Mouse (Mus musculus) heart, embryonic 16.5 days (tissue): ENCODE data around the gene Dgkg. TPM values are rescaled to one million over a fixed set of nuclear protein-coding genes. Genes with fewer than 3 reads are reported as not detected.

Source experiments
- ATAC-seq: fragments of 200-750 bp; cut with Nextera tagmentation; replicated peaks from 2 replicates; pipeline ENCODE4 v1.8.0; 2017; ENCODE audit warnings: moderate number of reproducible peaks; ENCODE audit not compliant: insufficient read depth, low FRiP score; ENCODE audit errors: extremely low read depth
- H3K27ac ChIP-seq: fragments of 300-500 bp; sonication (generic); 2 replicates; pipeline ENCODE4 v1.5.1; 2014; ENCODE audit warnings: mild to moderate bottlenecking, low read length, control low read depth, moderate library complexity
- H3K27me3 ChIP-seq: fragments of 300-500 bp; sonication (generic); 2 replicates; pipeline ENCODE4 v1.6.1; 2014; ENCODE audit warnings: low read length, mixed read lengths; ENCODE audit not compliant: control insufficient read depth, insufficient read depth
- H3K36me3 ChIP-seq: fragments of 300-500 bp; sonication (generic); 2 replicates; pipeline ENCODE4 v1.6.1; 2014; ENCODE audit not compliant: control insufficient read depth, insufficient read depth
- H3K4me1 ChIP-seq: fragments of 300-500 bp; sonication (generic); 2 replicates; pipeline ENCODE4 v1.6.1; 2014; ENCODE audit warnings: low read length, mixed read lengths; ENCODE audit not compliant: control insufficient read depth, insufficient read depth
- H3K4me2 ChIP-seq: fragments of 300-500 bp; sonication (generic); 2 replicates; pipeline ENCODE4 v1.6.1; 2014; ENCODE audit warnings: low read depth, mild to moderate bottlenecking, control low read depth, low read length
- H3K4me3 ChIP-seq: fragments of 300-500 bp; sonication (generic); 2 replicates; pipeline ENCODE4 v1.5.1; 2014; ENCODE audit warnings: mild to moderate bottlenecking, control low read depth, low read length
- H3K9ac ChIP-seq: fragments of 300-500 bp; sonication (generic); 2 replicates; pipeline ENCODE4 v1.6.1; 2014; ENCODE audit warnings: low read length, control low read depth
- H3K9me3 ChIP-seq: fragments of 300-500 bp; sonication (generic); replicated peaks from 2 replicates; pipeline ENCODE4 v1.6.1; 2016; ENCODE audit warnings: low read length; ENCODE audit not compliant: control insufficient read depth
- WGBS: fragments of 180-500 bp; shearing (Covaris S2); extraction: QIAGEN DNeasy Blood & Tissue Kit; methylation state at CpG from one replicate; pipeline ENCODE4 v1.1.7; 2014; 5-methylcytosine and 5-hydroxymethylcytosine counted together
- polyA plus RNA-seq: library from polyadenylated mRNA; unstranded; fragments of >200 nt; fragmentation: Nextera tagmentation; extraction: Ambion mirVana; gene quantifications from 2 replicates; pipeline ENCODE4 v1.2.1, GENCODE M21; 2015

The Dgkg gene
- polyA plus RNA-seq, 1 experiment from 2014 or later: 1.4 TPM

- WGBS: 76% methylated on average over 3 of the region's 3 CpGs
- Histone ChIP-seq H3K4me3 (no peak overlapping the region), H3K27me3 (no peaks in the 10 kb centered on the region), H3K9ac (no peak overlapping the region), H3K27ac (no peak overlapping the region), H3K4me2 (no peak overlapping the region), H3K9me3 (no peaks in the 10 kb centered on the region), H3K4me1 (peaks cover 47% of the 10 kb centered on the region), H3K36me3 (no peaks in the 10 kb centered on the region)
- ATAC-seq: no peak
Observed at GRCm38 (mm10) chr16:22499447-22499846, 157.6 kb downstream of the Dgkg start.

- H3K9me3 ChIP-seq: no peaks in the 10 kb centered on the region
- no peaks in the 10 kb centered on the region for H3K36me3 ChIP-seq
- H3K27ac ChIP-seq: no peak overlapping the region
- 45% methylated on average over 3 of the region's 3 CpGs for WGBS
- peaks cover 40% of the 10 kb centered on the region for H3K4me1 ChIP-seq
- no peak overlapping the region for H3K4me2 ChIP-seq
- H3K9ac ChIP-seq: no peak overlapping the region
- no peak overlapping the region for H3K4me3 ChIP-seq
- no peak for ATAC-seq
- no peaks in the 10 kb centered on the region for H3K27me3 ChIP-seq
Observed at GRCm38 (mm10) chr16:22497976-22498375, 159.0 kb downstream of the Dgkg start.

DNA sequence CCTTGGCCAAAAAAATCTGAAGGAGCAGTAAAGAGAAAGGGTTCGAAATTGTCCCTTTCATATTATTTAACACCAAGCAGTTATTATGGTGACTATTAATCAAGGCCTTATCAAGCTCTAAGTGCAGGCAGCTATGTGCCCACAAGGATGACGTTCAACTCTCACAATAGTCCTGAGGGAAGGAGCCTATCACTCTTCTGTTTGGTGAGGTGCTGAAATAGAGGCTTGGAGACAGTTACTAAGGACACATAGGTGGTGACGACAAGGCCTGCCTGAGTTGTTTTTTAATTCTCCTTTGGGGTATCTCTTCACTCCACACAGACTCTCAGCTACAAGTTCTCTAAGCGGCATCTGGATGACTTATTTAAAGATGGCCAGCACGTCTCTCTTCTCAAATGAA is 161.8 kb downstream of the Dgkg start:
- Histone ChIP-seq H3K36me3 (no peaks in the 10 kb centered on the region), H3K9me3 (no peaks in the 10 kb centered on the region), H3K27me3 (no peaks in the 10 kb centered on the region), H3K27ac (peak overlapping the region; percentile 83), H3K4me2 (peak overlapping the region; percentile 13; the same call in 1 of the 2 replicates), H3K4me1 (peaks cover 42% of the 10 kb centered on the region), H3K9ac (no peak overlapping the region; the same call in 1 of the 2 replicates), H3K4me3 (no peak overlapping the region)
- peak; percentile 80 for ATAC-seq
- 32% methylated on average over 5 of the region's 5 CpGs for WGBS

DNA sequence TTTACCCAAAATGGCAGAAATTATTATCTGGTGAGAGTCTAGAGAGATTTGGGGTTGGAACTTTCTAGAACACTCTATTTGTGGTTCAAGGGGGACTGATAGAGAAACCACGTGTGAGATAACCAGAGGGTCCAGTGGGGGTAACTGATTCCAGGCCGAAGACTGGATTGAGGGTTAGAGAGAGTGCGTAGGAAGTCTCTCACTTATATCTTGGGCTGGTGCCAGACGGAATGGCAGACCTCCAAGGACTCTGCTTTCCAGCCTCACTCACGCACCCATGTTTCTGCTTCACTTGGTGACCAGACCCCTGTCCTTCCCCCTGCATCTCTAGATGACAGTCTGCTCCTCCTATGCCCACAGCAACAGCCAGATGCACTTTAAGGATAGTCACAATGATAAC is 162.2 kb downstream of the Dgkg start:
- Histone ChIP-seq H3K4me2 (peak overlapping the region; percentile 12; the same call in 1 of the 2 replicates), H3K27me3 (no peaks in the 10 kb centered on the region), H3K4me1 (peaks cover 41% of the 10 kb centered on the region), H3K4me3 (no peak overlapping the region), H3K27ac (peak overlapping the region; percentile 83), H3K9me3 (no peaks in the 10 kb centered on the region), H3K36me3 (no peaks in the 10 kb centered on the region), H3K9ac (no peak overlapping the region)
- WGBS: 20% methylated on average over 5 of the region's 5 CpGs
- ATAC-seq: peak; percentile 72

DNA sequence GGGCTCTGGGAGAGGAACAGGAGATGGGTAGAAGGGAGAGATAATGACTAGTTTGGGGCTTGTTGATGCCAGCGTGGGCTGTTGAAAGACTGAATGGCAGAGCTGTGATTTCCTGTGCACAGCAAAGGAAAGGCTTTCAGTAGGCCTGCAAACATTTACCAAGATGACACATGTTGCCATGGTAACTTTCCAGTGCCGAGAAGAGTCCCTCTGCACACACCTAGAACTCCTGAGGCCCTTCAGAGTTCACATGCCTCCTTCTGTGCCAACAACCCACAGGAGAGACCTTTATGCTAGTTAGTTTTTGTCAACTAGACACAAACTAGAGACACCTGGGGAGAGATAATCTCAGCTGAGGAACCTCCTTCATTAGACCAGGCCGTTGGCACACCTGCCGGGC is 163.6 kb downstream of the Dgkg start:
- Histone ChIP-seq H3K4me2 (no peak overlapping the region), H3K9ac (no peak overlapping the region), H3K9me3 (no peaks in the 10 kb centered on the region), H3K4me1 (peaks cover 42% of the 10 kb centered on the region), H3K27me3 (no peaks in the 10 kb centered on the region), H3K4me3 (no peak overlapping the region), H3K27ac (no peak overlapping the region), H3K36me3 (no peaks in the 10 kb centered on the region)
- WGBS: 79% methylated on average over 4 of the region's 4 CpGs
- no peak for ATAC-seq

DNA sequence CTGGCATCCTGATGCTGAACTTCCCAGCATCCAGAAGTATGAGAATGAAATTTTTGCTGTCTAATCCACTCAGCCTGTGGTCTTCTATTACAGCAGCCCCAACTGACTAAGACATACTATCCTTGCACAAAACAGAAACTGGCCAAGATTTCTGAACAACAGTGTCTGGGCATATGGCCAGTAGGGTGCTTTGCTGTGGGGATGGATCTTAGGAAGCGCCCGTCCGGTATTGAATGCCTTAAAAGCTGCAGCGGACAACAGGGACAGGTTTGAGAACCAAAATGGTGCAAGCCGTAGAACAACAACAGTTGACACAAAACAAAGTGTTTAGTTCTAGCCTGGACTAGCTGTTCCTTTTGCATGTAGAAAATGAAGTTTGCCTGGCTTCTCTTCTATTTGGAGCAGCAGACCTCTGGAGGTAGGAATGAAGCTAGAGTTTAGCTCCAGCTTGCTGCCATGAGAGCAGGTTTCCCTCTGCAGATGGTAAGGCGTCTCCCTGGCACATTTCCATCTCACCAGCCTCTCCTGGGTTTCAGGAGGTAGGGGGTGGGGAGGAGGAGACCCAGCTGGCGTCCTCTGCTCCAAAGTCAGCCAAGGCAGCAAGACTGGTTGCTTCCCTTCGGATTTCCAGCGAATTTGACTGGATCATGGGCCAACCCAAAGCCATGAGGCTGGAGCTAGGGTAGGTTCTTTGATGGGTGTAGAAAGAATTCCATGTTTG is 165.4 kb downstream of the Dgkg start:
- H3K4me2 ChIP-seq: no peak overlapping the region
- ATAC-seq: no peak
- no peak overlapping the region for H3K4me3 ChIP-seq
- no peaks in the 10 kb centered on the region for H3K27me3 ChIP-seq
- no peak overlapping the region for H3K9ac ChIP-seq
- no peaks in the 10 kb centered on the region for H3K9me3 ChIP-seq
- peaks cover 33% of the 10 kb centered on the region for H3K4me1 ChIP-seq
- 74% methylated on average over 9 of the region's 9 CpGs for WGBS
- no peak overlapping the region for H3K27ac ChIP-seq
- H3K36me3 ChIP-seq: no peaks in the 10 kb centered on the region

GRCm38 (mm10) chr16:22483900-22484299 is 173.1 kb downstream of the Dgkg start:
- no peaks in the 10 kb centered on the region for H3K9me3 ChIP-seq
- no peak overlapping the region for H3K9ac ChIP-seq
- H3K4me2 ChIP-seq: no peak overlapping the region
- ATAC-seq: no peak
- no peak overlapping the region for H3K27ac ChIP-seq
- H3K27me3 ChIP-seq: no peaks in the 10 kb centered on the region
- H3K4me3 ChIP-seq: no peak overlapping the region
- no peaks in the 10 kb centered on the region for H3K36me3 ChIP-seq
- peaks cover 4% of the 10 kb centered on the region; the same call in 1 of the 2 replicates for H3K4me1 ChIP-seq
- 62% methylated on average over 1 of the region's 1 CpGs for WGBS

DNA sequence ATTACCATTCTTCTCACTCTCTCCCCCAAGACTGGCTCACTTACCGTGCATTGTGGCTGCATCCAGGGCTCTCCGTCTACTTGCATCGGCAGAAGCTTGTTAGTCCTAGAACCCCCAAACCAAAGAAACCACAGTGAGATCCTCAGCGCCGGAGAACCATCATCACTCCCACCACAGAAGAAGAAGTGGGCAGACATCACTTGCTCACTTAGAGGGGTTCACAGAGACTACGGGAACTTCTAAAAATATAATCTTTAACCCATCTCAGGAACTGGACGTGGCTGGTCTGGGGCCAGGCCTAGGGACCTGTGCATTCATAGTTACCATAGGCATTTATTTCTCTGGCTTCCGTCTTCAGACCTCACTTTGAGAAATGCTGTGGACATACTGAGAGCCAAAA is 177.7 kb downstream of the Dgkg start:
- Histone ChIP-seq H3K27me3 (no peaks in the 10 kb centered on the region), H3K4me1 (peaks cover 6% of the 10 kb centered on the region; the same call in 1 of the 2 replicates), H3K4me2 (no peak overlapping the region), H3K9ac (no peak overlapping the region), H3K36me3 (no peaks in the 10 kb centered on the region), H3K9me3 (no peaks in the 10 kb centered on the region), H3K27ac (no peak overlapping the region), H3K4me3 (no peak overlapping the region)
- 80% methylated on average over 8 of the region's 8 CpGs for WGBS
- no peak for ATAC-seq

DNA sequence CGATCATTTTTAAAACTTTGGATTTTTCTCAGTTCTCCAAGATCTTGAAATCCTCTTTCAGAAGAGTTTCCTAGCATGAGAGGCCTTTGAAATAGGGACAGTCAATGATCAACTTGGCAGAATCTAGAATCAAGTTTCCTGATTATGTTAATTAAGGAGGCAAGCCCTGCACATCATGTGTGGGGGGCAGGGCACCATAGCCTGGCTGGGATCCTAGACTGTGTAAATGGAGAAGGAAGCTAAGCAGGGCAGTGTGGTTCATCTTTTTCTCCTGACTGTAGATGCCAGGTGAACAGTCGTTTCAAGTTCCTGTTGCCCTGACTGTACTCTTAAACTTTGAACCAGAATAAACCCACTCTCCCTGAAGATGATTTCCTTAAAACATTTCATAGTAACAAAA is 185.3 kb downstream of the Dgkg start:
- Histone ChIP-seq H3K27me3 (no peaks in the 10 kb centered on the region), H3K4me3 (no peak overlapping the region), H3K27ac (no peak overlapping the region), H3K9me3 (no peaks in the 10 kb centered on the region), H3K9ac (no peak overlapping the region), H3K36me3 (no peaks in the 10 kb centered on the region), H3K4me2 (no peak overlapping the region), H3K4me1 (peaks cover 12% of the 10 kb centered on the region)
- WGBS: 73% methylated on average over 2 of the region's 2 CpGs
- ATAC-seq: no peak
